Mouse (Mus musculus) neural tube, embryonic 13.5 days (tissue): ENCODE measurements around the gene Wnk2. TPM values are rescaled to one million over a fixed set of nuclear protein-coding genes. Genes with fewer than 3 reads are reported as not detected.

Experiments used
- ATAC-seq: fragments of 200-750 bp; cut with Nextera tagmentation; 2 replicates; pipeline ENCODE4 v1.8.0; 2017; ENCODE audit warnings: low read depth, mild to moderate bottlenecking, moderate TSS enrichment, moderate library complexity
- H3K27ac ChIP-seq: fragments of 300-500 bp; sonication (generic); replicated peaks from 2 replicates; pipeline ENCODE4 v1.5.1; 2015; ENCODE audit warnings: moderate library complexity, mild to moderate bottlenecking, inconsistent platforms
- H3K27me3 ChIP-seq: fragments of 300-500 bp; sonication (generic); 2 replicates; pipeline ENCODE4 v1.6.1; 2015; ENCODE audit warnings: mild to moderate bottlenecking, inconsistent platforms
- H3K36me3 ChIP-seq: fragments of 300-500 bp; sonication (generic); 2 replicates; pipeline ENCODE4 v1.6.1; 2015; ENCODE audit warnings: mild to moderate bottlenecking, inconsistent platforms
- H3K4me1 ChIP-seq: fragments of 300-500 bp; sonication (generic); replicated peaks from 2 replicates; pipeline ENCODE4 v1.6.1; 2015; ENCODE audit warnings: inconsistent platforms
- H3K4me2 ChIP-seq: fragments of 300-500 bp; sonication (generic); 2 replicates; pipeline ENCODE4 v1.6.1; 2015; ENCODE audit warnings: inconsistent platforms, mild to moderate bottlenecking, moderate library complexity
- H3K4me3 ChIP-seq: fragments of 300-500 bp; sonication (generic); 2 replicates; pipeline ENCODE4 v1.5.1; 2015; ENCODE audit warnings: mild to moderate bottlenecking, inconsistent platforms
- H3K9ac ChIP-seq: fragments of 300-500 bp; sonication (generic); 2 replicates; pipeline ENCODE4 v1.6.1; 2015; ENCODE audit warnings: moderate library complexity, mild to moderate bottlenecking, inconsistent platforms
- H3K9me3 ChIP-seq: fragments of 300-500 bp; sonication (generic); 2 replicates; pipeline ENCODE4 v1.6.1; 2016; ENCODE audit warnings: inconsistent platforms
- WGBS: fragments of 180-500 bp; shearing (Covaris S2); methylation state at CpG from one replicate; pipeline ENCODE4 v1.1.7; 2015; 5-methylcytosine and 5-hydroxymethylcytosine counted together
- polyA plus RNA-seq: library from polyadenylated mRNA; unstranded; fragments of >200 nt; fragmentation: Nextera tagmentation; extraction: Ambion mirVana; gene quantifications from 2 replicates; pipeline ENCODE4 v1.2.1, GENCODE M21; 2015

The Wnk2 gene
- polyA plus RNA-seq, 1 experiment from 2014 or later = 17.9 TPM

DNA sequence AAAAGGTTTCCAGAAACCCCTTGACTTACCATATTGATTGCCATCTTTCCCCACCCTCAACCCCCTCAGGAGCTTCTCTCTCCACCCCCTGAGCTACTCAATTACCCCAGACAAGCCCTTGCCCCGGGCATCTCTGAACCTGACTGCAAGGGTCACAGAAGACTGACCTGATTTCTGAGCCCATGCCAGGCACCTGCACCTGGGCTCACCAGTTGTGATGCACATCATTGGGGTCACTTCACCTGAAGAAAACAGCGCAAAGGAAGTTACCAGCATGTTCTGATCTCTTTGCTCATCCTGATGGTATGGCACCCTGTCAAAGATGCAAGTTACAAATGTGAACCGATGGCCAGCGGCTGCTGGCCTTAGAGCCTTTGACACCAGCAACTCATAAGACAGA, 873 bp upstream of the Wnk2 start:
- no peaks in the 10 kb centered on the region for H3K9me3 ChIP-seq
- WGBS = 75% methylated on average over 4 of the region's 4 CpGs
- no peak overlapping the region for H3K27ac ChIP-seq
- H3K4me3 ChIP-seq = no peak overlapping the region
- H3K9ac ChIP-seq = no peak overlapping the region
- ATAC-seq = no peak
- peaks cover 16% of the 10 kb centered on the region for H3K27me3 ChIP-seq
- no peak overlapping the region for H3K4me2 ChIP-seq
- H3K36me3 ChIP-seq = no peaks in the 10 kb centered on the region
- H3K4me1 ChIP-seq = peaks cover 35% of the 10 kb centered on the region

DNA sequence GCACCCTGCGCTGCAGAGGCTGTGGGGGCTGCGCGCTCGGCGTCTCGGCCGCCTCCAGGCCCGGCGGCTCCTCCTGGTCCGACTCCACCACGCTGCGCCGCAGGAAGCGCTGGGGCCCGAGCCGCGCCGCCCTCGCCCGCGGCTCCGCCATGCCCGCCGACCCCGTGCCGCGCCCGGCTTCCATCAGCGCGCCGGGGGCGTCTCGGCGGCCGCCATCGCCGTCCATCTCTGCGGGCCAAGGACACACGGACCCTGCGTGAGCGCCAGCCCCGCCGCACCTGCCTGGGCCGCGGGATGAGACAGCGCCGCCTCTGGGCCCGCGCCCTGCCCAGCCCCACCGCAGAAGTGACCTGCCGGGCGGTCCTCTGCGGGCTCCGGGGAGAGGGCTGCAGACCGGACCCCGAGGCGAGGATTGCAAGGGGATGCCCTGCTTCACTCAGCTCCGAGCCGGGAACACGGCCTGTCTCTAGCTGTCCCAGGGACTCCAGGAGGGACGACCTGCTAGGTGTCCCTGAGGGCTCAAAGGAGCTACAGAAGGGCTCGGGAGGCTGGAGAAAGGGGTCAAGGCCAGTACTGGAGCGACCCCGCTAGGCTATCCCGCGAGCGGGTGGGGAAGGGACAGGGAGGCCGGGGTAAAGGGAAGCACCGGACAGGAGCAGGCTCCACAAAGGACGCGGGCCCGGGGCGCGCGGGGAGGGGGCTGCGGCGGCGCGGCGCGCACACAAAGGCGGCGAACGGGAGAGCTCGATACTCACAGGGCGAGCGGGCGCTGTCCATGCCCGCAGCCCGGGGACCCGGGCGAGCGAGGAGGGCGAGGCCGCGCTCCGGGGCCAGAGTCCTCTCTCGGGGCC, 582 bp downstream of the Wnk2 start:
- Histone ChIP-seq H3K4me2 (peak overlapping the region; percentile 98), H3K9ac (peak overlapping the region; percentile 98), H3K36me3 (no peaks in the 10 kb centered on the region), H3K27me3 (peaks cover 16% of the 10 kb centered on the region), H3K4me1 (peaks cover 49% of the 10 kb centered on the region), H3K27ac (peak overlapping the region; percentile 93), H3K9me3 (no peaks in the 10 kb centered on the region), H3K4me3 (peak overlapping the region; percentile 97)
- ATAC-seq = peak; percentile 85
- under 1% methylated on average over 83 of the region's 98 CpGs for WGBS

GRCm38 (mm10) chr13:49146698-49147006, 1.2 kb downstream of the Wnk2 start:
- Histone ChIP-seq H3K9me3 (no peaks in the 10 kb centered on the region), H3K4me1 (peaks cover 50% of the 10 kb centered on the region), H3K27me3 (peaks cover 16% of the 10 kb centered on the region), H3K9ac (peak overlapping the region; percentile 98), H3K27ac (peak overlapping the region; percentile 93), H3K36me3 (no peaks in the 10 kb centered on the region), H3K4me2 (peak overlapping the region; percentile 98), H3K4me3 (peak overlapping the region; percentile 97)
- peak; percentile 9; the same call in 1 of the 2 replicates for ATAC-seq
- under 1% methylated on average over 38 of the region's 44 CpGs for WGBS

- H3K4me2 ChIP-seq = peak overlapping the region; percentile 98
- no peaks in the 10 kb centered on the region for H3K9me3 ChIP-seq
- 23% methylated on average over 17 of the region's 17 CpGs for WGBS
- peak overlapping the region; percentile 93 for H3K27ac ChIP-seq
- H3K4me1 ChIP-seq = peaks cover 53% of the 10 kb centered on the region
- H3K27me3 ChIP-seq = peaks cover 16% of the 10 kb centered on the region
- 0 out of 2 replicates have a peak, but pooled peaks cover 4% of the 10 kb centered on the region for H3K36me3 ChIP-seq
- no peak for ATAC-seq
- peak overlapping the region; percentile 98 for H3K9ac ChIP-seq
- peak overlapping the region; percentile 97 for H3K4me3 ChIP-seq
Observed at GRCm38 (mm10) chr13:49146040-49146697, 1.6 kb downstream of the Wnk2 start.

- H3K27ac ChIP-seq = peak overlapping the region; percentile 29; the same call in 1 of the 2 replicates
- 38% methylated on average over 7 of the region's 7 CpGs for WGBS
Observed at GRCm38 (mm10) chr13:49145396-49145795, 2.4 kb downstream of the Wnk2 start.

GRCm38 (mm10) chr13:49144451-49144850, 3.4 kb downstream of the Wnk2 start:
- Histone ChIP-seq H3K27ac (no peak overlapping the region), H3K36me3 (peaks cover 11% of the 10 kb centered on the region), H3K4me1 (peaks cover 64% of the 10 kb centered on the region), H3K4me2 (peak overlapping the region; percentile 98), H3K4me3 (peak overlapping the region; percentile 97), H3K27me3 (peaks cover 9% of the 10 kb centered on the region), H3K9me3 (no peaks in the 10 kb centered on the region), H3K9ac (peak overlapping the region; percentile 54)
- 43% methylated on average over 6 of the region's 6 CpGs for WGBS
- ATAC-seq = no peak

More at GRCm38 (mm10) chr13:49145396-49145795, 2.4 kb downstream of the Wnk2 start:
- Histone ChIP-seq H3K4me1 (peaks cover 61% of the 10 kb centered on the region), H3K9ac (peak overlapping the region; percentile 98), H3K9me3 (no peaks in the 10 kb centered on the region), H3K27me3 (peaks cover 15% of the 10 kb centered on the region), H3K36me3 (0 out of 2 replicates have a peak, but pooled peaks cover 5% of the 10 kb centered on the region), H3K4me3 (peak overlapping the region; percentile 97), H3K4me2 (peak overlapping the region; percentile 98)
- no peak for ATAC-seq

DNA sequence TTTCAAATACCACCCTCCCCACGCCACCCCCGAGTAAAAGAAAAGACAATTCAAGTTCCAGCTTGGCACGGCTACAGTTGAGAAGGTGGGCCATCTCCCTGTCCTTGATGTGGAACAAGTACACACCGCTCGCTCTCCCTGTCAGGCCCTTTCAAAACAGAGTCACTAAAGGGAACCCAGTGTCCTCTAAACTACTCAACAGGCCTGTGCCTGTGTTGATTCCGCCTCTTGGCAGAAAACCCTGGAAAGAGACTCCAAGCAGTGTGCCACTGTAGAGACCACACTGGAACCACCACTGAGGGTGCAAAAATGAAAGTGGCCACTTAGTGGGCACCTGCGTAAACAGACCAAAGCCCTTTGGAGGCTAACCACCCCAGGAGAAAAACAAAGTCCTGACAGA, 4.5 kb downstream of the Wnk2 start:
- H3K9ac ChIP-seq = no peak overlapping the region
- ATAC-seq = no peak
- H3K9me3 ChIP-seq = no peaks in the 10 kb centered on the region
- H3K4me1 ChIP-seq = peaks cover 64% of the 10 kb centered on the region
- WGBS = 91% methylated on average over 7 of the region's 7 CpGs
- no peaks in the 10 kb centered on the region; the same call in 1 of the 2 replicates for H3K27me3 ChIP-seq
- H3K4me2 ChIP-seq = peak overlapping the region; percentile 98; the same call in 1 of the 2 replicates
- no peak overlapping the region for H3K27ac ChIP-seq
- peaks cover 19% of the 10 kb centered on the region for H3K36me3 ChIP-seq
- no peak overlapping the region for H3K4me3 ChIP-seq

DNA sequence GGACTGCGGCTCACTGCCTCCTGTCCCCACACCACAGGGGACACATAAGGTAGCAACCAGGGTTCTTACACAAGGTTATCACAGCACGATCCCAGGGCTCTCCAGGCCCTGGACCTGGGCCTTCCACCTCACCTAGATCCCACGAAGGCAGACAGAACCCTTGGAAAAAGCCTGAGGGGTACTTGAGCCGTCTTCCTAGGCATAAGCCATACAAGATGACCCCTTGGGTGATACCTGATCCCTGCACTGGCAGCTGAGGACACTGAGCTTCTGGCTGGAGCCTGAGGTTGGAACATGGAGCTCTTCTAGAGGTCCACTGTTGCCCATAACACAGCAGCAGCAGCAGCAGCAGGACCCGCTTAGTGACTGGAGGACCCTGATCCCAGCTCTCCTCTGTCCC, 5.4 kb downstream of the Wnk2 start:
- peaks cover 60% of the 10 kb centered on the region for H3K4me1 ChIP-seq
- H3K27ac ChIP-seq = no peak overlapping the region
- peaks cover 19% of the 10 kb centered on the region for H3K36me3 ChIP-seq
- H3K9ac ChIP-seq = no peak overlapping the region
- H3K9me3 ChIP-seq = no peaks in the 10 kb centered on the region
- no peak overlapping the region for H3K4me3 ChIP-seq
- ATAC-seq = no peak
- 85% methylated on average over 5 of the region's 5 CpGs for WGBS
- H3K27me3 ChIP-seq = no peaks in the 10 kb centered on the region; the same call in 1 of the 2 replicates
- no peak overlapping the region for H3K4me2 ChIP-seq

GRCm38 (mm10) chr13:49140567-49140966, 7.2 kb downstream of the Wnk2 start:
- ATAC-seq = no peak
- no peak overlapping the region for H3K4me3 ChIP-seq
- H3K9me3 ChIP-seq = no peaks in the 10 kb centered on the region
- H3K4me2 ChIP-seq = no peak overlapping the region
- WGBS = 55% methylated on average over 4 of the region's 4 CpGs
- H3K27me3 ChIP-seq = no peaks in the 10 kb centered on the region
- no peak overlapping the region for H3K9ac ChIP-seq
- peaks cover 29% of the 10 kb centered on the region for H3K36me3 ChIP-seq
- H3K4me1 ChIP-seq = peaks cover 50% of the 10 kb centered on the region
- no peak overlapping the region for H3K27ac ChIP-seq

- H3K9ac ChIP-seq = no peak overlapping the region
- H3K4me3 ChIP-seq = no peak overlapping the region
- H3K4me1 ChIP-seq = peaks cover 60% of the 10 kb centered on the region
- H3K27ac ChIP-seq = no peak overlapping the region
- ATAC-seq = no peak
- H3K36me3 ChIP-seq = peaks cover 19% of the 10 kb centered on the region
- H3K9me3 ChIP-seq = no peaks in the 10 kb centered on the region
- WGBS = 90% methylated on average over 11 of the region's 11 CpGs
- H3K27me3 ChIP-seq = no peaks in the 10 kb centered on the region
- H3K4me2 ChIP-seq = no peak overlapping the region
Observed at GRCm38 (mm10) chr13:49134491-49134890, 13.3 kb downstream of the Wnk2 start.

- Histone ChIP-seq H3K27ac (no peak overlapping the region), H3K4me2 (no peak overlapping the region), H3K9me3 (no peaks in the 10 kb centered on the region), H3K4me3 (no peak overlapping the region), H3K27me3 (no peaks in the 10 kb centered on the region), H3K9ac (no peak overlapping the region), H3K36me3 (peaks cover 10% of the 10 kb centered on the region; the same call in 1 of the 2 replicates), H3K4me1 (peaks cover 73% of the 10 kb centered on the region)
- ATAC-seq = no peak
- whole genome bisulfite sequencing = 63% methylated on average over 4 of the region's 4 CpGs
Observed at GRCm38 (mm10) chr13:49133125-49133524, 14.7 kb downstream of the Wnk2 start.
